Mouse (Mus musculus) spleen, postnatal 4 days (tissue): ENCODE measurements at regions not wholly inside any gene's neighbourhood (a gene's known extent, or its start where the extent isn't known, plus 50 kb on each side); places are given as distances from the start of the nearest gene placed in this dataset.

Experiments
- DNase-seq, 2 experiments: peaks; one replicate each; pipeline ENCODE4 v3.0.0; 2022; ENCODE audit warnings: low spot score in 2 of 2

DNA sequence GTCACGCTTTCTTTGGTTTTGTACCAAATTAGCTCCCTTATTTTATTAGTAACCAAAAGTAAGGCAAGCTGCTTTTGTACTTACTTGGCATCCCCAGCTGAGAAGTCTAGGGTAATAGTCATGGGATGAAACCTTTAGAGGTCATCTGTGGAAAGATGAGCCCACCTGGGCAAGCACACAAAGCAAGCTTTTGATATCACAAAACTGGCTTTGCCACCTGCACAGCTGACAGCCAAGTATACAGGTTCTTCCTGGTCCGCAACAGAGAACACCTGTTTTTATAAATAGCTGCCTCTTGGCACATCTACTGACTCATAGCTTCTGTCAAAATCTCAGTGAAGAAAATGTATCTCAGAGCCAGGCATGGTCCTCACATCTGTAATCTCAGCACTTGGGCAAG, 197.2 kb downstream of the Arl4a start:
- DNase-seq: no peak

DNA sequence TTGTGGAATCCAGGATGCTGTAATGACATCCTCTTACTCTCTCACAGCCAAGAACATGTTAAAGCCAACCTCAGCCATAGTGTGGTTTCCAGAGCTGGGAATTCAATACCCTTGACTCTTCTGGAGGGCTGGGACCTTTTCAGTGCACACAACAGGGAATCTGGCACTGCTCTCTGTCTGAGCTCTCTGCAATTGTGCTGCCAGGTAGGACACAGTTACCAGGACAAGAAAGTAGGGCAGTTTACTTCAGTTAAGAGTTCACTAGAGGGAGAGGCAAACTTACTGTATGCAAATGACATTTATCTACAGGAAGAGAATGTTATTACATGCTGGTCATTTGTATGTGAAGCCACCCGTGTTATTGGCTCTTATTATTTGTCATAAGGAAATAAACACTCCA, 197.6 kb downstream of the Arl4a start:
- DNase-seq: no peak

DNA sequence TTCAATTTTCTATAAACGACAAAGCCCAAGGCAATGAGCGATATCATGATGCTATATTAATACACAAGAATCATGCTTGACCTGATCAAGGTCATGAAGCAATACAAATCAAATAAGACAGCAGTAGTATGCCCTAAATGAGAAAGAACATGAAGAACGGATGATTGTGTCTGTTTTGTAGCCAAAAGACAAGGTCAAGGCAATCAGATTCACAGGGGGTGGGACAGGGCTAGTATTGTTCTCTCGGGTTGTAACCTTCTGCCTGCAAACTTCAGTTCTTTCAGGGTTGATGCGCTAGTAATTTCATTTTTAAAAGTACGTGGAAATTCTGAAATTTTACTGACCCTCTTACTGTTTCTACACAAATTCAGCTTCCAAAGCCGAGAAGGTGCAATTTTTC, 206.7 kb downstream of the Arl4a start:
- DNase-seq: no peak

DNA sequence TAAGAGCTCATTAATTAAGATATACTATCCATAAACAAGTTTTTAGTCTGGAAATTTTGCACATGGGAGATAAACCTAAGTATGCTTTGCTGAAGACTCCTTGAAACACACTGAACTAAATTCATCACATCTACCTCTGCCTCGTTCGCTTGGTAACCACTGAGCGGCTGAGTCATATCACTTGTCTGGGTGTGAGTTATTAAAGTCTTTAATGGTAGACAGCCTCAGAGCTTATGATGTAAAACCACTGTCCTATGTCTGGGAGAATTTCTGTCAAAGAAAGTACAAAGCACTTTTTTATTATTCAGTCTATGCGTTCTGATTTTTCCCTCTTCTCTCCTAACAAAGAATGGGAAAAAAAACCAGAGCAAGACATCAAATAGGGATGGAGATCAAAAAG, 207.3 kb downstream of the Arl4a start:
- DNase-seq: no peak

DNA sequence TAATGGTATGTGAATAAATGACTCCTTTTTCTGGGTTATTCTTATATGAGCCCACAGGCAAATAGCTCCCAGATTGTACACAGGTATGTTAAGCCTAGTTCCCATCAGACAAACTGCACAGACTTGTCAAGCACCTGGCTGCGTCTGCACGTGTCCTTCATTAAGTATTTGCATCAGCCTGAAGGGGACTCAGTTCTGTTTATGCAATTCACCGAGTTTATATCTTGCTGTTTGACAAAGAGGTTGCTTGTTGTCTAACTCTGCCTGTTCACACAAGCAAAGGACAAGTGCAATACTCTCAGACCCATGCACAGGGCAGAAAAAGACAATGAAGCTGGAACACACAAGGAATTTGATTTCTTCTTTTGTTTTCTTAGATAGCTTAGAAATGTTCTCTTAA, 215.2 kb downstream of the Arl4a start:
- DNase-seq: no peak

DNA sequence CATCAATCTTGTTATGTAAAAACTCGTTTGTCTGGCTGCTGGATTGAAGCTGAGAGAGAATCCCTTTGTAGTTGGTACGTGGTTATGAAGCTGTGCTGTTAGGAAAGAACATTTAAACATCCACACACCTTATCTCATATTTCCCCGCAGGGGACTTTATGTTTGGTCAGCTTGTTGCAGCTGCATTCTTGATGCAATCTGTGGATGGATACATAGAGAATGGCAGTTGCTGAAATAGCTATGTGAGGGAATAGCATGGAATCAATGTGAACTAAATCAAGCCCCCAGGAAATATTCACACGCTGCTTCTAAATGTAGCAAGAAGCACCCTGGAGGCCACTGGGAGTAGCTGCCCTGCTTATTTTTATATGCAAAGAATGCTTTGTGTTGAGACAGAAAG, 236.3 kb downstream of the Arl4a start:
- no peak for DNase-seq

GRCm38 (mm10) chr12:39797843-39798242, 240.0 kb downstream of the Arl4a start:
- DNase-seq: no peak

GRCm38 (mm10) chr12:39796939-39797338, 240.9 kb downstream of the Arl4a start:
- DNase-seq: no peak

DNA sequence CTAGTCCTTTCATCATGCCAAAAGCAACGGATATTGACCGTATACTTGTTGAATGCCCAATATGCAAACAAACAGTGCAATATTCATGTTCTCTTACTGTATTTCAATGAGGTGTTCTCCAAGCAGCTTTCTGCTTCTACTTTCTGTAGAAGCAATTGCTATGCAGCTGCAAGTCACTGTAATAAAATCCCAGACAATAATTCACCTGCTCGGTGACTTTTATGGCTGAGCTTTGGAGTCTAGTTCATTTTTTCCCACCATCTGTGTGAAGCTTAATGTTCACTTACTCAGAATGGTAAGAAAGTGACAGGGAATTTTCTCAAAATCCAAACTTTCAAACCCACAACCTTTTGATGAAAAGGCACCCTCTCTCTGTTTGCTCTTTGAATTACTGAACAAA, 252.8 kb downstream of the Arl4a start:
- no peak for DNase-seq

- no peak for DNase-seq
Observed at GRCm38 (mm10) chr12:39784532-39784931, 253.3 kb downstream of the Arl4a start.

- no peak for DNase-seq
Observed at GRCm38 (mm10) chr12:39776173-39776572, 261.7 kb downstream of the Arl4a start.

DNA sequence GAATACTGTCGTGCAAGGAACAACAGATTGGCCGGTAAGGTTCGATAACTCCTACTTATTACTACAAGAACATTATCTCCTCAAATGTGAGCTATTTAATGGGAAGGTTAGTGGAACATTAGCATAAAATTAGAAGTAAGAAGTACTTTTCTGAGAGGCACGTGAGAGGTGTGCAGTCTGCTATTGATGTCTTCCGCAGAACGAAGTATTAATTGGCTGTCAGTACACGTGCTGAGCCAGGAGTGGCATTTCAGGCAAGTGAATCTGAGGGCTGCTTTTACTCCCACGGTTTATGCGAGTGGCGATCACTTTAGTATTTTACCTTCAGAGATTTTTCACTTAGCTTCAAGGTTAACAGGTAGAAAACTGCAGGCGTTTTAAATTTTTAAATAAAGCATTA, 270.8 kb downstream of the Arl4a start:
- DNase-seq: no peak

DNA sequence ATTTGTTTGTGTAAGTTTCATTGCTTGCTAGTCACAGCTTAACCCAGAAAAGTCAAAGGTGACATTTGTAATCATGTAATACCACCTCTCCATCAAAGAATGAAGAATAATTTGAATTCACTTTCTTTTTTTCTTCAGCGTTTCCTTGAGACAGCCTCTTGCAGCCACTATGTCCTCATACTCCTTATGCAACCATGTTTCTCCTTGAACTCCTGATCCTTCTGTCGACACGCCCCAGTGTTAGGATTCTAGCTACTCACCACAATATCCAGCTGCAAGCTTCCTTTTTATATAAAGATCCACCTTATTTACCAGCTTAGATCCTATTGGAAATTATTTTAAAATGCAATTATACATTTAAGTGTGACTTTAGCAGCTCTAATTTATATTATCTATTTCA, 274.3 kb downstream of the Arl4a start:
- DNase-seq: no peak

DNA sequence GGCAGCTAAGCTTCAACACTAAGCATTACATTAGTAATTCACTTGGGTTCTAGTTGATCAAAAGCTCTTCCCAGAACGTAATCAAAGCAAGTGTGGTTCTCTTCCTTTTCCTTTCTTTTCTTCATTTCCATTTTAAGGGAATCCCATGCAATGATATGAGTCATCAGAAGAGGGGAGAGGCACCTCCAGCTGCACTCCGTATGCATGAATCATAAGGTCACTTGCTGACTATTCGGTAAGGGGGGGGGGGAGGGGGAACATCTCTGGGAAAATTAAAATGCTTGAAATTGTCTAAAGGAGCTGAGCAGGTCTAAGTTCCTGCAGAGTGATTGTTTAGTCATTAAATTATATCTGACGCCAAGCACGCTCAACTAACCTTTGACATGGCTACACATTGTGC, 275.9 kb downstream of the Arl4a start:
- DNase-seq: no peak

DNA sequence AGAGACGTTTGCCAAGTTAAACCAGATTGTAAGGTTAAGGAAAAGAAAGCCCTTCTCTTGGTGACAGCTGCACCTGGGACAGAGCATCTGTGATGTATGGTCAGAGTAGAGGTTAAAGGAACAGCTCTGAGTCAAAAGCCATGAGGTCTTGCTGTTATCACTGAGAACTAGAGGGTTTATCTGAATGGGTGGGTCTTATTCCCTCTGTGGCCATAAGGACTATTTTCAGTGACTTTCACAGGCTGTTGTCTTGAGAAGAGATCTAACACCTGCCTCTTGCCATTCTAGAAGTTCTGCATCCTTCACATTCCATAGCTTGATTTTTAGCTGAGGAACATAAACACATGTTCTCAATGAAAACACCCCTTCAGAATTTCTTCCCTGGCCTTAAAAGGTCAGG, 276.5 kb downstream of the Arl4a start:
- DNase-seq: no peak

DNA sequence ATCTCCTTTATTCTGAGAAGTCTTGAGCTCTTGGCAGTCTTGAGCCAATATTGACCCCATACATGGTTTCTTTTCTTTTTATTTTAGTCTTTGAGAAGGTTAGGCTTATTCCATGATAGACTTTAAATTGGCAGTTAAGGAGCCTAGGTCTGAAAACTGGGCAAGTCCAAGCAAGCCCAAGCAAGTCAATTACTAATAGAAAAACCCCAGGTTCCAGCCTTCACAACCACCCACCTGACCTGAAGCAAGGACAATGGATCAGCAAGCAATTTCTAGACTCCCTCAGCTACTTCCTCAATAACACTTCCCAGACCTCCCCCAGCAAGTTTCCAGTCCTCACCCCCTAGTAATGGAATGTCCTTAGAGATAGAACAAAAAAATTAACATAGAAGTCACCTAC, 279.9 kb downstream of the Arl4a start:
- DNase-seq: no peak

GRCm38 (mm10) chr12:39751850-39752249, 286.0 kb downstream of the Arl4a start:
- DNase-seq: no peak

- no peak for DNase-seq
Observed at GRCm38 (mm10) chr12:39742156-39743063, 295.4 kb downstream of the Arl4a start.

GRCm38 (mm10) chr12:39741051-39741847, 296.6 kb downstream of the Arl4a start:
- DNase-seq: no peak

DNA sequence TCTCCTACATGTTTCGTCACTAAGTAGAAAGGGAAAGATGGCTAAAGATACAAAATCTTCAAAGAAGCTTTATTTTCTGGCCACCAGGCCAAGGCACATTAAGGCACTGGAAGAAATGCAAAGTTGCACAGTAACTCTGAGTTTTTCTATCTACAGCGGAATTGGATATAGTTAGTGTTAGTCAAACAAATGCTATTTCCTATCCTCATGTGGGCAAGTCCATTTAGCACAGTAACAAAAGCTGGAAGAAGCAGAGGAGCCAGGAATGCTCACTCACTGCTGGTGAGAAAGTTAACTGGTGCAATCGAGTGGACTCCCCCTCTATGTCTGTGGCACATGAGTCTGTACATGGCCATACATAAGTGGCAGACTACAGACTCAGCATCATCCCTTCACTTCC, 300.9 kb downstream of the Arl4a start:
- no peak for DNase-seq

DNA sequence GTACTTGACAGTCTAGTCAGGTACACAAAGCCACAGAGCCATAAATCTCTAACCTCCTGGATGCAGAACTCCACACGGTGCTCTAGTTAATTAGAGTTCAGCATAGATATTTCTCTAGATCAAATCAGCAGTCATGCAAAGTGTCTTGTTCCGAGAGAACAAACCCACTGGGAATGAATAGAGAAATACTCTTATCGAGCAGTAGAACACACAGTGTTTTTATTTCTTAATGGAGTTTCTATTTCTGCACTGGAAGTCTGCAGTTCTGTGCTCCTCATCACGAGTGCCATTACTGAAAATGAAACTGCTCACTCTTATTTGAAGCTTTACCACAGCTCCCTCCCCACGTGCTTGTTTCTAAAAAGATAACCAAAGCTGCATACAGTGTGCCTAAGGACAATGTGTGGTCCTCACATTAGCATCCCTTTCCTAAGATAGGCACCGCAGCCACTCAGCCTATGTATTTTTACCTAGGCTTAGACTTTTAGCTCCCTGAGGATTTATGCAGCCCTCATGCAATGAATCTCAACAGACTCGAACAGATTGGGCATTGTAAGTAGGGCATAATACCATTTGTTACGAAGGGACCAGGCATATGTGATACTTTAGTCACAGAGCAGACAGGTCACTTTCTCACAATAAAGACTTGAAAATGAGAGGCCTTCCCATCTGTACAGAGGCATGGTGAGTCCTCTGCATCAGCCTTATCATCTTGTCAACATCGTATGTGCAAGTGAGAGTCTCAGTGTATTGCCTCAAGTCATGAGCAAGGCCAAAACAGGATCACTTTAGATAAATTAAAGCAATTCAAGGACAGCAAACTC, 301.5 kb downstream of the Arl4a start:
- DNase-seq: no peak

GRCm38 (mm10) chr12:39734176-39734575, 303.6 kb downstream of the Arl4a start:
- DNase-seq: no peak
